Mouse (Mus musculus): ENCODE results near the gene Tmem159.

Tmem159 gene

GRCm38 (mm10) chr7:120145191-120145590 is 43.0 kb downstream of the Tmem159 start, which contains the start of gene Zp2:
TSS of gene Zp2 (minus strand) at chr7:120145291.
- DNase-seq, result no peak

- DNase-seq, result no peak
Measured at GRCm38 (mm10) chr7:120150257-120150656, 48.1 kb downstream of the Tmem159 start.

GRCm38 (mm10) chr7:120150898-120151297 is 48.7 kb downstream of the Tmem159 start:
- DNase-seq, result no peak

- DNase-seq, result no peak
Measured at GRCm38 (mm10) chr7:120156841-120157409, 54.8 kb downstream of the Tmem159 start.

GRCm38 (mm10) chr7:120157575-120158061 is 55.5 kb downstream of the Tmem159 start:
- no peak for DNase-seq

- no peak for DNase-seq
Measured at GRCm38 (mm10) chr7:120158121-120158613, 56.0 kb downstream of the Tmem159 start.

GRCm38 (mm10) chr7:120163581-120164251 is 61.6 kb downstream of the Tmem159 start:
- DNase-seq, result no peak

All from lung, postnatal 10 days (tissue).